Mouse (Mus musculus) fibroblast of lung, adult 2 months (primary cell): ENCODE data around the gene 1810062G17Rik.

Source experiments
- DNase-seq: peaks from one replicate; pipeline ENCODE4 v3.0.0-alpha.2; 2011; ENCODE audit warnings: low read depth

Gene 1810062G17Rik

GRCm38 (mm10) chr3:36476261-36477155 lies 771 bp downstream of the 1810062G17Rik start:
- no peak for DNase-seq

DNA sequence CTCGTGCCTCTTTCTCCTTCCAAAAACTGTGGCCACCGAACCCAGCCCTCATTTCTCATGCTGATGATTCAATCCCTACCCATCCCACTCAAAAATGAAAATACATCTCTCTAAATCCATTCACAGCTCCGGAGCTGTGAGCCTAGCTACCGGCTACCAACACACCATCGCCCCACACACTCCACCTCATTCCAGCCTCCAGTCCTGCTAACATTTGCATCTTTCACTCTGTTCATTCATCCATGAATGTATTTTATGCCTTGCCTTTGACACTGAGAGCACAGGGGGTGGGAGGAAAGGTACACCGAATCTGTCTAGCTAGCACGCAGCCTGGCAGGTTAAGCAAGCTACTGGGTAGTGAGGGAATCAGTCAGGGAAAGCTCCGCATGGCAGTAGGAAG lies 3.0 kb downstream of the 1810062G17Rik start:
- DNase-seq, result no peak

GRCm38 (mm10) chr3:36480486-36480885 lies 4.7 kb downstream of the 1810062G17Rik start:
- DNase-seq, result no peak

GRCm38 (mm10) chr3:36481776-36482193 lies 6.0 kb downstream of the 1810062G17Rik start:
- peak; percentile 65 for DNase-seq

DNA sequence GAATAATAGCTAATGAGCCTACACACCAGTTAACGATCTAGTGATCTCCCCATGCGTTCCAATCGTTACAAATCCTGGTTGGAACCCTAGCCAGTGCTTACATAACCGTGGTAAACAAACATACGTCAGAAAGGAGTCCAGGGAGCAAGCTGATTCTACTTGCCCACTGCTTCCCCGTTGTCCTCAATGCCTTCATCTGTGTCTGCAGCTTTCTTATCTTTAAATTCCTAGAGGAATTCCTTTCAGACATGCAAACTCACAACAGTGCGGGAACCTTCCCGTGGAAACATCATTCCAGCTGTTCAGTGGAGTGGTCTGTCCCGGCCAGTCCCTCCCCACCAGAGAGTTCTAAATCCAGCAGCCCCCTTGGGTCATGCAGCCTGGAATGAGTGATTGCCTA lies 7.2 kb downstream of the 1810062G17Rik start:
- no peak for DNase-seq

DNA sequence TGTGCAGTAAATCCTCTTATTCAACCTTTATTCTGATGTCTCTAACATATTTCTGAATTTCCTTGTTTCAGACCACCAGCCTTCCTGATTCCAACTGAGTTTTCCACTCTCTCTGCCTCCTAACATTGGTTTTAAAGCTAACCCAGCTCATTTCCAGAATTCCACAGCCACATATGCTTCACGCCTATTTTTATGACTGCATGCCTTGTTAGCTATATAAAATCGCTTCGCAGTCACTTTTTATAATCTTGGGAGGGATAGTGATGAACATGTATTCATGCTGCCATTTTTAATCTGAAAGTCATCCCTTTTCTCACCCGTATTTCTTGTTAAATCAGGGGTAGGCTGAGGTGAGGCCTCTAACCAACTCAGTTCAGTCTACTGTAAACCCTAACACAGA lies 8.6 kb downstream of the 1810062G17Rik start:
- no peak for DNase-seq

DNA sequence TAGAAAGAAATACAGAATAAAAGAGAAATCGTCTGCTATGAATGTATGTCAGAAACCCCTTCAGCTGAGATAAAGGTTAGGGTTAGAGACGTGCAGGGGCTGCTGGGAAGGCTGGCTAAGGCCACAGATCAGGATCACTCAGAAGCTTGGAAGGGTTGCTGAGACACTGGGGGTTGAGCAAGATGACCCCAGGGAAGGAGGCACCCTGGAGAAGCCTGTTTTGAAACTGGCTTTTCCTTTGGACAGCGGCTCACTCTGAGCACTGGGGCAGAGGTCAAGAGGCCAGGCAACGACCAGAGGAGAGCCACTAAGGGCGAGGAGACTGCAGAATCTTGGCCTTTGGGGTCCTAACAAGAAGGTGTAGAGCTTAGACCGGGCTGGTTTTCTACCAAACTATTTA lies 10.4 kb downstream of the 1810062G17Rik start:
- no peak for DNase-seq

GRCm38 (mm10) chr3:36486881-36487280 lies 11.1 kb downstream of the 1810062G17Rik start:
- no peak for DNase-seq

DNA sequence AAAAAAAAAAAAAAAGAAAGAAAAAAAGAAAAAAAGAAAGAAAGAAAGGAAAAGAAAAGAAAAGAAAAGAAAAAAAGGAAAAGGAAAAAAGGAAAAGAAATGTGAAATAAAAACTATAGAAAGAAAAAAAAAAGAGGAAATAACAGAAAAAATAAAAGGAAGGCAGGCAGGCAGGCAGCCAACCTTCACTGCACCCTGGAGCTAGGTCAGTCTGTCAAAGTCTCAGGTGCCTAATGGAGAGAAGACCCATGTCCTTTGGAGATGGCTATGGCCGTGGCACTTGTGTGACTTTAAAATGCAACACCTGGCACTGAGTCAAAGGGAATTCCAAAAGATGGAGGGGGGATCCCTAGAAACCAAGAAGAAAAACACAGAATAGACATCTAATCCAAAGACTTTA lies 12.6 kb downstream of the 1810062G17Rik start:
- DNase-seq, result no peak

GRCm38 (mm10) chr3:36488899-36489589 lies 13.3 kb downstream of the 1810062G17Rik start:
- DNase-seq, result no peak

DNA sequence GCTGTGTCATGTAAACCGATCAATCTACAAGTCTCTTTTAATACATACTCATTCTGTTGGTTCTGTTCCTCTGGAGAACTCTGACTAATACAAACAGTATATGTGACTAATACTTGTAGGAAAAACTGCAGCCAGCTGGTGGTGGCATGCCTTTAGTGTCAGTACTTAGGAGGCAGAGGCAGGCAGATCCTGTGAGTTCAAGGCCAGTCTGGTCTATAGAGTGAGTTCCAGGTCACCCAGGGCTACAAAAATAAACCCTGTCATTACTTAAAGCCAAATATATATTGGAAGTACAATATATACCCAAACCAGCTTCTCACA lies 13.8 kb downstream of the 1810062G17Rik start:
- DNase-seq, result no peak

DNA sequence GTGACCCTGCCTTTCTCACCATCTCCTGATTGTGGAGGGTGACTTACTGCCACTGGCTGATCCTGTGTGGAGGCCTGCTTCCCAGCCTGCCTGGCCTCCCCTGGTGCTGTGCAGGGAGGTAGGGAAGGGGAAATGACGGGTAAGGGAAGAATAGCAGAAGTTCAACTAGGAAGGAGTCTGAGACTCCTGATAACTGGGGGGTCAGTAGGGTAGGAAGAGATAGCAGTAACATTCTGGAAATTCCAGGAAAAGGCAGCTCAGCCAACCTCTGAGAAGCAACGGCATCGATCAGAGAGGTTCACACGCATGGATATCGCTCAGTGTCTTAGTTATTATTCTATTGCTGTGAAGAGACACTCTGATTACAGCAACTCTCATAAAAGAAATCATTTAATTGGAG lies 15.8 kb downstream of the 1810062G17Rik start:
- no peak for DNase-seq

- DNase-seq, result no peak
These were observed 17.1 kb downstream of the 1810062G17Rik start for GRCm38 (mm10) chr3:36492716-36493391.

GRCm38 (mm10) chr3:36493641-36494283 lies 18.0 kb downstream of the 1810062G17Rik start:
- no peak for DNase-seq

- DNase-seq, result no peak
These were observed 18.9 kb downstream of the 1810062G17Rik start for GRCm38 (mm10) chr3:36494613-36495012.

DNA sequence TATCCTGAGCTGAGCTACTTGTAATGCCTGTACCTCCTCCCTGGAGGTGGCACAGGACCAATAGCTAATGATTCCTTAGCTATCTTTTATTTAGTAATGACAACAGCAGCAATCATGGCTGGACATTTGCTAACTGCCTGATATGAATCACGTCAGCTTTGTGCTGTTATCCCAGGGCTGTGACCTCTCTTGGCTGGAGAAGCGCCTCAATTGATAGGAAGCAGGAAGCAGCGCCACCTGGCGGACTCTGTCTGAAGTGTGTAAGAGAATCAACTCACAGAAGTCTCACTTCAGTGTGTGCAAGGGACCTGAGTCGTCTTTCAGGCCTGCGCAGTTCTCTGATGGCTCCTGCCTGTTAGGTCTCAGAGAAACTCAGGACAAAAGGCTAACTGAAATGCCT lies 19.7 kb downstream of the 1810062G17Rik start:
- DNase-seq, result peak; percentile 73

DNA sequence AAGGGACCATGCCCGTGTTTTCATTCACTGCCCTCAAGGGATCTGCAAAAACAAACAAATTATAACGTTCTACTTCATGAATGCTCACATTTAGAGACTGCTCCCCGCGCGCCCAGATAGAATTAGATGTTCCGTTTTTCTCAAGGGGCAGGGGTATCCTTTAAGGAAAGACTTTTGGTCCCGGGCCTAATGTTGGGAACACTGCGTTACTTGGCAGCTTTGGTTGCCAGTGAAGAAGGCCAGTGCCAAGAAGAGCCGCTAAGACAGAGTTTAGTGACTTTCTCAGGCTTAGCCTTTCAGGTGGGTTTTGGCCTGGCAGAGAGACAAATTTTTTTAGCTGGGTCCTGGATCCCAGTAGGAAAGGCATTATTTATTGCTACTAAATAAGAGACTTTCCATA lies 20.5 kb downstream of the 1810062G17Rik start:
- DNase-seq, result no peak

DNA sequence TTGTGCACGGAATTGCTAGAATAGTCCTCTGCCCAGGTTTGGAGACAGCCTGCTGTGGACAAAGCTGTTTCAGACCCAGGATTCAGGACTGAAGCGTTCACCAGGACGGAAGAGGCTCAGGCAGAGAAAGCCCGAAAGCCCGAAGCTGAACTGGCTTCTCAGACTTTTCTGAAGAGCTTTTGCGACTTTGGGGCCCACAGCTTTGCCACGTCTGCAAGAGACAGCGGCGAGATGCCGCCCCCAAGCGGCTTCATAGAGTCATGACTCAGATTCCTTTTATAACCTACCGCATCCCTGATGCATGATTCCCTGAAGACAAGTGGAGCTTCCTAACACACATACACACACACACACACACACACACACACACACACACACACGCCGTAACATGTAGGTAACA lies 21.0 kb downstream of the 1810062G17Rik start:
- DNase-seq, result no peak

GRCm38 (mm10) chr3:36498224-36498623 lies 22.5 kb downstream of the 1810062G17Rik start:
- DNase-seq, result no peak

DNA sequence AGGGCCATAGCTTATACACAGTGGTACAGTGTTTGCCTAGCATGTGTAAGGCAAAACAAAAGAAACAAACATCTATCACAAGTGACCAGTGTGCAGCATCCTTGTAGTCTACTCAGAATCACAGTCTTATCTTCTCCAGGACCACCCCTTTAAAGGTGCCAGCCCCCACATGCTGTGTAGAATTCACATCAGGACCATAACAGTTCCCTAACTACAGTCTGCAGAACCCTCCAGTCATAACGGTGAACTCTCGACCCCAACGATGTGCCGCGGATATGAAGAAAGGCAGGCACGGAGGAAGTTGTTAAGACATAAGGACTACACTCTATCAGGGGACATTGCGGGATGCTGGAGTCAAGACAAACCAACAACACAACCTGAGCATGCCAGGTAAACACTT lies 23.7 kb downstream of the 1810062G17Rik start:
- no peak for DNase-seq

DNA sequence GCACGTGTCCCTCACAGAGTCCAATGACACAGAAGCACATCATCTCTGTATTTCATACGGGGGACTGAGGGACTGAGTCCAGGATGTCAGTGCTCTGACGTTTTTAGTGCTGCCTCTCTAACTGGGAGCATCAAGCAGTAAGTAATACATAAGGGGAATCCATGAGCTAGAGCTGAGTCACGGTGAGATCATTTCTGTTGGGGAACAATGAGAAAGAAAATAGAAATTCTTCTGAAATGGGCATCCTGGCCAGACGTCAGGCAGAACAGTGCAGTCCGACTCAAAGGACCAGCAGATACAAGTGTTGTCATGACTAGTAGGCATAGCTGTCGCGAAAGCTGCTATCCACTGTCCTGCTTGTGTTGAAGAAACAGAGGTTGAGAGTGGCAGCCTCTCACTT lies 25.2 kb downstream of the 1810062G17Rik start:
- DNase-seq, result no peak

- DNase-seq, result no peak
These were observed 25.8 kb downstream of the 1810062G17Rik start for GRCm38 (mm10) chr3:36501546-36501945.
